Comparison of ENCODE assay signal across 8 mouse cellular contexts in genomic region chr12:5267271-5268187, GRCm38 (mm10).
DNase-seq lines count a peak whose midpoint lies in the region; ATAC-seq and TF ChIP-seq lines count a peak whose summit lies in the region.

No protein-coding gene starts in this region.

- TF ChIP-seq POLR2A in heart, adult 2 months (IDR thresholded peaks at IDR 0.05; ENCODE audit: insufficient read depth, low read depth, low read length) = no peak

- no peak overlapping the region for H3K4me3 ChIP-seq in heart, embryonic 12.5 days
- H3K4me3 ChIP-seq in heart, adult 2 months = no peak overlapping the region
- no peak overlapping the region for H3K4me3 ChIP-seq in embryonic facial prominence, embryonic 11.5 days (ENCODE audit: low read depth, low read length)
- H3K4me3 ChIP-seq in hindbrain, embryonic 13.5 days = no peak overlapping the region
- no peak overlapping the region for H3K4me3 ChIP-seq in midbrain, embryonic 13.5 days (replicated peaks)

- H3K27me3 ChIP-seq in heart, embryonic 12.5 days (replicated peaks) = no peaks in the 10 kb centered on the region
- no peaks in the 10 kb centered on the region for H3K27me3 ChIP-seq in heart, adult 2 months (ENCODE audit: control insufficient read depth, insufficient read depth, low read length)
- no peaks in the 10 kb centered on the region for H3K27me3 ChIP-seq in embryonic facial prominence, embryonic 11.5 days (ENCODE audit: control insufficient read depth, insufficient read depth, low read length)
- H3K27me3 ChIP-seq in hindbrain, embryonic 13.5 days = no peaks in the 10 kb centered on the region
- H3K27me3 ChIP-seq in midbrain, embryonic 13.5 days = no peaks in the 10 kb centered on the region

- peaks cover 25% of the 10 kb centered on the region for H3K4me1 ChIP-seq in heart, embryonic 12.5 days (replicated peaks)
- H3K4me1 ChIP-seq in heart, adult 2 months (ENCODE audit: control insufficient read depth, insufficient read depth, low read length) = peaks cover 2% of the 10 kb centered on the region
- H3K4me1 ChIP-seq in embryonic facial prominence, embryonic 11.5 days (ENCODE audit: control insufficient read depth, insufficient read depth, low read length) = peaks cover 2% of the 10 kb centered on the region; the same call in 1 of the 2 replicates
- peaks cover 47% of the 10 kb centered on the region for H3K4me1 ChIP-seq in hindbrain, embryonic 13.5 days (replicated peaks)
- H3K4me1 ChIP-seq in midbrain, embryonic 13.5 days (replicated peaks) = peaks cover 44% of the 10 kb centered on the region

- no peaks in the 10 kb centered on the region for H3K9me3 ChIP-seq in heart, embryonic 12.5 days (replicated peaks)
- no peaks in the 10 kb centered on the region for H3K9me3 ChIP-seq in embryonic facial prominence, embryonic 11.5 days (replicated peaks; ENCODE audit: control insufficient read depth, low read length)
- no peaks in the 10 kb centered on the region for H3K9me3 ChIP-seq in hindbrain, embryonic 13.5 days
- no peaks in the 10 kb centered on the region for H3K9me3 ChIP-seq in midbrain, embryonic 13.5 days

- peak; percentile 26; the same call in 1 of the 2 replicates for ATAC-seq in heart, embryonic 12.5 days (ENCODE audit: insufficient number of reproducible peaks, low FRiP score)
- ATAC-seq in embryonic facial prominence, embryonic 11.5 days (replicated peaks; ENCODE audit: insufficient number of reproducible peaks, low FRiP score, low TSS enrichment, low read depth) = peak; percentile 64
- peak; percentile 52; the same call in 1 of the 2 replicates for ATAC-seq in hindbrain, embryonic 13.5 days (ENCODE audit: low FRiP score)
- ATAC-seq in midbrain, embryonic 13.5 days = peak; percentile 70
- ATAC-seq in cerebellum, adult (ENCODE audit: insufficient number of reproducible peaks, low FRiP score, low TSS enrichment) = no peak

- no peak overlapping the region for H3K9ac ChIP-seq in heart, embryonic 12.5 days
- H3K9ac ChIP-seq in heart, adult 2 months (ENCODE audit: low read depth, low read length) = no peak overlapping the region
- H3K9ac ChIP-seq in embryonic facial prominence, embryonic 11.5 days (replicated peaks; ENCODE audit: low read length) = peak overlapping the region; percentile 28; the same call in 1 of the 2 replicates
- no peak overlapping the region for H3K9ac ChIP-seq in hindbrain, embryonic 13.5 days
- H3K9ac ChIP-seq in midbrain, embryonic 13.5 days (replicated peaks) = no peak overlapping the region

- intact Hi-C loops in heart, adult 2 months (cut with DNase I) = no loop called here

- H3K79me2 ChIP-seq in heart, adult 2 months (replicated peaks; ENCODE audit: control insufficient read depth, insufficient read depth, low read length) = no peaks in the 10 kb centered on the region

- no peak for DNase-seq in heart, adult 2 months
- DNase-seq in embryonic facial prominence, embryonic 11.5 days (ENCODE audit: low spot score) = no peak
- DNase-seq in layer of hippocampus, adult 11-12 months (ENCODE audit: low spot score) = no peak
- no peak for DNase-seq in lung, postnatal 36 days

- no peak for TF ChIP-seq EP300 in heart, adult 2 months (IDR thresholded peaks at IDR 0.05; ENCODE audit: insufficient read depth, low read depth, low read length)

- peak overlapping the region; percentile 69 for H3K27ac ChIP-seq in heart, embryonic 12.5 days (ENCODE audit: poor library complexity, severe bottlenecking)
- no peak overlapping the region for H3K27ac ChIP-seq in heart, adult 2 months
- peak overlapping the region; percentile 25; the same call in 1 of the 2 replicates for H3K27ac ChIP-seq in embryonic facial prominence, embryonic 11.5 days (replicated peaks; ENCODE audit: low read depth, low read length)
- peak overlapping the region; percentile 82 for H3K27ac ChIP-seq in hindbrain, embryonic 13.5 days
- peak overlapping the region; percentile 81 for H3K27ac ChIP-seq in midbrain, embryonic 13.5 days

- H3K4me2 ChIP-seq in heart, embryonic 12.5 days = peak overlapping the region; percentile 5; the same call in 1 of the 2 replicates
- H3K4me2 ChIP-seq in embryonic facial prominence, embryonic 11.5 days (ENCODE audit: low read depth, low read length) = no peak overlapping the region
- no peak overlapping the region for H3K4me2 ChIP-seq in hindbrain, embryonic 13.5 days
- peak overlapping the region; percentile 25 for H3K4me2 ChIP-seq in midbrain, embryonic 13.5 days (replicated peaks)

- no peaks in the 10 kb centered on the region for H3K36me3 ChIP-seq in heart, embryonic 12.5 days
- no peaks in the 10 kb centered on the region for H3K36me3 ChIP-seq in heart, adult 2 months (ENCODE audit: control insufficient read depth, insufficient read depth, low read length)
- no peaks in the 10 kb centered on the region for H3K36me3 ChIP-seq in embryonic facial prominence, embryonic 11.5 days (replicated peaks; ENCODE audit: control insufficient read depth, insufficient read depth, low read depth, low read length)
- no peaks in the 10 kb centered on the region for H3K36me3 ChIP-seq in hindbrain, embryonic 13.5 days
- no peaks in the 10 kb centered on the region for H3K36me3 ChIP-seq in midbrain, embryonic 13.5 days

- WGBS in heart, embryonic 12.5 days = 56% methylated on average over 9 of the region's 9 CpGs
- WGBS in heart, adult 2 months = 59% methylated on average over 9 of the region's 9 CpGs
- WGBS in embryonic facial prominence, embryonic 11.5 days = 42% methylated on average over 9 of the region's 9 CpGs
- WGBS in hindbrain, embryonic 13.5 days = 48% methylated on average over 9 of the region's 9 CpGs
- WGBS in midbrain, embryonic 13.5 days = 36% methylated on average over 9 of the region's 9 CpGs

- no peak for TF ChIP-seq CTCF in heart, adult 2 months (IDR thresholded peaks at IDR 0.05)

Comparison
In these comparisons a context has a peak if more than half of its experiments do, and no peak if none do; other contexts are left out.
1. H3K4me2 ChIP-seq: peak in heart, embryonic 12.5 days (single experiment) and midbrain, embryonic 13.5 days (single experiment); none in embryonic facial prominence, embryonic 11.5 days (single experiment) and hindbrain, embryonic 13.5 days (single experiment).